Mouse (Mus musculus): ENCODE data around the gene Inmt. TPM values are rescaled to one million over a fixed set of nuclear protein-coding genes. Genes with fewer than 3 reads are reported as not detected.

Inmt gene
- polyA plus RNA-seq, 1 experiment from 2014 or later, result 0.24 TPM

DNA sequence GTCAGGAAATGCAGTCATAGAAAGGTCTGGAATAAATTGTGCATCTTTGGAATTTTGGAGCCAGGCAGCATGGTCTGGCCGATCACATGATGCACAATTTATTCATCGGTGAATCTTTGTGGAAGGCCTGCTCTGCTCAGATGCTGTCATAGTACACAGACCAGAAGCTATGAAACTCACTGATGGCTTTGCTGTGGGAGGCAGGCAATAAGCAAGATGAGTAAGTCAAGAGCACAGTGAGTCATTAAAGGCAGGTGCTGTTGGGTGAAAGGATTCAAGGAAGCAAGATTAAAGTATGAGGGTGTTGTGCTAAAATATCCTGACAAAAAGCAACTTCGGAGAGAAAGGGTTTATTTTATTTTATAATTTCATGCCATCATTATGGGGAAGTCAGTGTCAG is 22.6 kb downstream of the Inmt start:
- H3K27me3 ChIP-seq (ENCODE audit: control insufficient read depth, insufficient read depth, low read depth, low read length), result no peaks in the 10 kb centered on the region
- 59% methylated on average over 3 of the region's 3 CpGs for WGBS (ENCODE audit: insufficient replicate concordance)
- H3K36me3 ChIP-seq (ENCODE audit: control insufficient read depth, insufficient read depth), result no peaks in the 10 kb centered on the region
- no peaks in the 10 kb centered on the region for H3K9me3 ChIP-seq (replicated peaks; ENCODE audit: control insufficient read depth, low read length)
- no peaks in the 10 kb centered on the region for H3K4me1 ChIP-seq (ENCODE audit: control insufficient read depth, low read depth, low read length)
- no peak for ATAC-seq (ENCODE audit: low read depth)
- no peak overlapping the region for H3K4me3 ChIP-seq (ENCODE audit: low read depth, low read length)
- H3K27ac ChIP-seq (ENCODE audit: low read length), result no peak overlapping the region
- H3K4me2 ChIP-seq (ENCODE audit: low read depth, low read length), result no peak overlapping the region
- no peak overlapping the region for H3K9ac ChIP-seq (ENCODE audit: low read depth, low read length)

DNA sequence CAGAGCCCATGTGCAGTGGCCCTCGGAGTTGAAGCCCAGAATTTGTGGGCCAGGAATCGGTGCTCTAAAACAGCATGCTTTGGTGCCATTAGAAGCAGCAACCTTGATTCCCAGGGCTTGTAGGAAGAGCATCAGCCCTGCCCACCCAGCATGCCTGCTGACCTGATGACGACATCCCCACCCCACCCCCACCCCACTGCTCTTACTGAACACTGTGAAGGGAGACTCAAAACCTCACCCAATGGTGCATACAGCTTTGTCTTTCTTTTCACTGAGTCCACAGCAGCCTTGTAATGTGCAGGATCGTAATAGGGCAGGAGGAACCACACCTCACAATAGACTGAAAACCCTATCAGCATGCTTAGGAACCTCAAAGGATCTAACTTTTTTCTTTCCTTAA is 28.7 kb downstream of the Inmt start:
- ATAC-seq (ENCODE audit: low read depth), result no peak
- H3K4me1 ChIP-seq (ENCODE audit: control insufficient read depth, low read depth, low read length), result no peaks in the 10 kb centered on the region
- 43% methylated on average over 4 of the region's 4 CpGs for WGBS (ENCODE audit: insufficient replicate concordance)
- no peaks in the 10 kb centered on the region for H3K36me3 ChIP-seq (ENCODE audit: control insufficient read depth, insufficient read depth)
- H3K4me2 ChIP-seq (ENCODE audit: low read depth, low read length), result no peak overlapping the region
- H3K27me3 ChIP-seq (ENCODE audit: control insufficient read depth, insufficient read depth, low read depth, low read length), result no peaks in the 10 kb centered on the region
- no peak overlapping the region for H3K4me3 ChIP-seq (ENCODE audit: low read depth, low read length)
- H3K9ac ChIP-seq (ENCODE audit: low read depth, low read length), result no peak overlapping the region
- H3K27ac ChIP-seq (ENCODE audit: low read length), result no peak overlapping the region
- no peaks in the 10 kb centered on the region for H3K9me3 ChIP-seq (replicated peaks; ENCODE audit: control insufficient read depth, low read length)

DNA sequence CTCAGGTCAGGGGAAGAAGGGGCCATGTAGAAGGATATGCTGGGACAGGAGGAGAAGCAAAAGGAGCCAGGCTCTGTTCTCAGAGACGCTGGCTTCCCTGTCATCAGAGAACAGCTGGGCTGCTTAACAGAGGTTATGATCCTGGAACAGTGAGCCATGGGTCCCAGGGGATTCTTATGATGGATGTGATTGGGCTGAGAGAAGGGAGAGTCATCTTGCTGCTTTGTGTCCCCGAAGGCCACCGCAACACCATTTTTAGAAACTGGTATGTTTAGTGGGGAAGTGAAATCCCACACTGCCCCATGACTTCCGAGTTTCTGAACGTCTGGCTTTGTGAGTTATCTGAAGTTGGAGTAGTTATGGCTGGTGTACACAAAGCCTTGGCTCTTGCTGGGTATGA is 29.6 kb downstream of the Inmt start:
- H3K27me3 ChIP-seq (ENCODE audit: control insufficient read depth, insufficient read depth, low read depth, low read length), result no peaks in the 10 kb centered on the region
- WGBS (ENCODE audit: insufficient replicate concordance), result 52% methylated on average over 5 of the region's 5 CpGs
- no peak for ATAC-seq (ENCODE audit: low read depth)

DNA sequence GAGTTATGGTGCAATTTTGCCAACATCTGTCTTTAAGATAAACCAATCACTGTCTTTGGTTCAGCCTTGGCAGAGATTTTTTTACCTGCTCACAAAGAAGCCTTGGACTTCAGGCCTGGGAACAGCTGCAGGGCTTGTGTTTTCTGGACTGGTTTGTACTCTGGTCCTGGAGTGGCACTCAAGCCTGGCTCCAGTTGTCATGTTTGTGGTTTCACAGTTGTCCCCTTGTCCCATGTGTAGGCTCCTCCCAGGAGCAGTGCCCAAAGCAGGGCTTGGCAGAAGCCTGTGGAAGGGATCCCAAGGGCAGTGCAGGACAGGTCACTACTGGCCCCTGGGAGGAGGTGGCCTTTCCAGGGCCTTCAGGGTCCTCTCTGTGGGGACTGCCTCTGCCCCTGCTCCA is 36.5 kb downstream of the Inmt start:
- ATAC-seq (ENCODE audit: low read depth), result no peak
- no peaks in the 10 kb centered on the region for H3K36me3 ChIP-seq (ENCODE audit: control insufficient read depth, insufficient read depth)
- no peak overlapping the region for H3K27ac ChIP-seq (ENCODE audit: low read length)
- H3K4me1 ChIP-seq (ENCODE audit: control insufficient read depth, low read depth, low read length), result no peaks in the 10 kb centered on the region
- H3K4me3 ChIP-seq (ENCODE audit: low read depth, low read length), result no peak overlapping the region
- no peak overlapping the region for H3K9ac ChIP-seq (ENCODE audit: low read depth, low read length)
- H3K4me2 ChIP-seq (ENCODE audit: low read depth, low read length), result no peak overlapping the region
- H3K9me3 ChIP-seq (replicated peaks; ENCODE audit: control insufficient read depth, low read length), result no peaks in the 10 kb centered on the region
- no peaks in the 10 kb centered on the region for H3K27me3 ChIP-seq (ENCODE audit: control insufficient read depth, insufficient read depth, low read depth, low read length)

More for the DNA sequence above, 29.6 kb downstream of the Inmt start:
- no peak overlapping the region for H3K9ac ChIP-seq (ENCODE audit: low read depth, low read length)
- no peak overlapping the region for H3K4me2 ChIP-seq (ENCODE audit: low read depth, low read length)
- no peaks in the 10 kb centered on the region for H3K4me1 ChIP-seq (ENCODE audit: control insufficient read depth, low read depth, low read length)
- no peak overlapping the region for H3K27ac ChIP-seq (ENCODE audit: low read length)
- no peak overlapping the region for H3K4me3 ChIP-seq (ENCODE audit: low read depth, low read length)
- no peaks in the 10 kb centered on the region for H3K36me3 ChIP-seq (ENCODE audit: control insufficient read depth, insufficient read depth)
- no peaks in the 10 kb centered on the region for H3K9me3 ChIP-seq (replicated peaks; ENCODE audit: control insufficient read depth, low read length)

DNA sequence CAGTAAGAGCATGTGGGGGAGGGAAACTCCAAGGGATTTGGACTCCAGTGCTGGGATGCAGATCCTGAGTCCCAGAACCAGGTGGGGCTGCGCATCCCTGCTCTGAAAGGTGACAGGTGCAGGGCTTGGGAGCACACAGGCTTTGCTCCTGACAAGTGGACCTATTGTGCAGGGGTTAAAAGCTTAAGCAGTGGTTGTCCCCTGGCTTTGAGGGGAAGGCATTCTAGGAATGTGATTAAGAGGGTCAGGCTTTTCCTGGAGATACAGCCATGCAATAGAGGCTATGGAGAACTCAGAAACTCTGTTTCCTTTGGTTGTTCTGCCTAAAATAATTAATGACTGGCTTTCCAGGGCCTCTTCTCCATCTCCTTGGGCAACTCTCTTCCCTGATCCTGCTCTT is 41.4 kb downstream of the Inmt start:
- 73% methylated on average over 1 of the region's 1 CpGs for WGBS (ENCODE audit: insufficient replicate concordance)
- no peak overlapping the region for H3K4me2 ChIP-seq (ENCODE audit: low read depth, low read length)
- ATAC-seq (ENCODE audit: low read depth), result no peak

DNA sequence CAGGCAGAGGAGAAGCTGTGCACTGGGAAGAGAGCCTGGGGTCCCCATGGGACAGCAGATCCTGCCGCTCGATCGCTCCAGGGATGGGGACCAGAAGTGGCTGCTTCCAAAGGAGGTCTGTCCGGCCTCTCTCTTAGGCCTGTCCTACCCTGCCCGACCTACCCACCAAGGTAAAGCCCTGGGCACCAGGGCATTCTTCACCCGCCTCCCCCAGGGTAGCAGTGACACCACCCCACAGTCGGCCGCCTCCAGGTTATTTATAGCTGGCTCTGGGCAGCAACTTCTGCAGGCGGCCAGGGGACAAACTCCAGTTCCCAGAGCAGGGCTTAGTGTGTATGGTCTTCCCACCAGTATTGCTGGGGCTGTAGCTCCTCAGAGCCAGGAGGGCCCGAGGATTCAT is 42.0 kb downstream of the Inmt start, which contains the start of gene Crhr2:
TSS of gene Crhr2 (minus strand) at position 223 of the 400 bp plus-strand sequence.
- no peak within 1 kb of the TSS for H3K4me3 ChIP-seq (ENCODE audit: low read depth, low read length)

More for the DNA sequence above, 41.4 kb downstream of the Inmt start:
- H3K4me1 ChIP-seq (ENCODE audit: control insufficient read depth, low read depth, low read length), result no peaks in the 10 kb centered on the region; the same call in 1 of the 2 replicates
- H3K36me3 ChIP-seq (ENCODE audit: control insufficient read depth, insufficient read depth), result no peaks in the 10 kb centered on the region
- H3K4me3 ChIP-seq (ENCODE audit: low read depth, low read length), result no peak overlapping the region
- H3K27me3 ChIP-seq (ENCODE audit: control insufficient read depth, insufficient read depth, low read depth, low read length), result no peaks in the 10 kb centered on the region
- no peak overlapping the region for H3K9ac ChIP-seq (ENCODE audit: low read depth, low read length)
- H3K9me3 ChIP-seq (replicated peaks; ENCODE audit: control insufficient read depth, low read length), result no peaks in the 10 kb centered on the region
- no peak overlapping the region for H3K27ac ChIP-seq (ENCODE audit: low read length)

DNA sequence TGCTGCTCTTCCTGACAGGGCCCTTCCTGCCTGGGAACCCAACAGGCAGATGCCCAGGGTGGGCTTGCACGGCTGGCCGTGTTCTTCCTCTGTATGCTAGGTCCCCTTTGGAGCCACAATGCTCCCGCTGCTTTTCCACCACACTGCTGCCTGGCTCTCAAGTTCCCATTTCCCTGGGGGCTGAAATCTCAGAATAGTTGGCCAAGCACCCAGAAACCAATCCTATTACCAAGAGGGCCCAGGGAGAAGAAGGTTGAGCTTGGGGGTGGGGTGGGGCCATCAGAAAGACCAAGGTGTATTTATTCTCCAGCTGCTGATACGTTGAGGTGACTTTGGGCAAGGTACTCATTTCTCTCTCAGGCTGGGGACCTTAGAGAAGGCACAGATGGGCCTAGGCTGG is 43.5 kb downstream of the Inmt start:
- WGBS (ENCODE audit: insufficient replicate concordance), result 66% methylated on average over 4 of the region's 4 CpGs
- H3K4me1 ChIP-seq (ENCODE audit: control insufficient read depth, low read depth, low read length), result no peaks in the 10 kb centered on the region; the same call in 1 of the 2 replicates
- no peaks in the 10 kb centered on the region for H3K9me3 ChIP-seq (replicated peaks; ENCODE audit: control insufficient read depth, low read length)
- ATAC-seq (ENCODE audit: low read depth), result no peak
- H3K27ac ChIP-seq (ENCODE audit: low read length), result no peak overlapping the region
- H3K4me2 ChIP-seq (ENCODE audit: low read depth, low read length), result no peak overlapping the region
- no peak overlapping the region for H3K9ac ChIP-seq (ENCODE audit: low read depth, low read length)
- no peak overlapping the region for H3K4me3 ChIP-seq (ENCODE audit: low read depth, low read length)
- H3K36me3 ChIP-seq (ENCODE audit: control insufficient read depth, insufficient read depth), result no peaks in the 10 kb centered on the region
- no peaks in the 10 kb centered on the region for H3K27me3 ChIP-seq (ENCODE audit: control insufficient read depth, insufficient read depth, low read depth, low read length)

More for the DNA sequence above, 42.0 kb downstream of the Inmt start, which contains the start of gene Crhr2:
- Histone ChIP-seq H3K9me3 (replicated peaks; ENCODE audit: control insufficient read depth, low read length) (no peaks in the 10 kb centered on the region), H3K4me2 (ENCODE audit: low read depth, low read length) (no peak within 1 kb of the TSS), H3K4me1 (ENCODE audit: control insufficient read depth, low read depth, low read length) (no peaks in the 10 kb centered on the region; the same call in 1 of the 2 replicates), H3K9ac (ENCODE audit: low read depth, low read length) (no peak within 1 kb of the TSS), H3K27me3 (ENCODE audit: control insufficient read depth, insufficient read depth, low read depth, low read length) (no peaks in the 10 kb centered on the region), H3K27ac (ENCODE audit: low read length) (no peak within 1 kb of the TSS), H3K36me3 (ENCODE audit: control insufficient read depth, insufficient read depth) (no peaks in the 10 kb centered on the region)
- no peak for ATAC-seq (ENCODE audit: low read depth)
- WGBS (ENCODE audit: insufficient replicate concordance), result 58% methylated on average over 10 of the region's 10 CpGs

DNA sequence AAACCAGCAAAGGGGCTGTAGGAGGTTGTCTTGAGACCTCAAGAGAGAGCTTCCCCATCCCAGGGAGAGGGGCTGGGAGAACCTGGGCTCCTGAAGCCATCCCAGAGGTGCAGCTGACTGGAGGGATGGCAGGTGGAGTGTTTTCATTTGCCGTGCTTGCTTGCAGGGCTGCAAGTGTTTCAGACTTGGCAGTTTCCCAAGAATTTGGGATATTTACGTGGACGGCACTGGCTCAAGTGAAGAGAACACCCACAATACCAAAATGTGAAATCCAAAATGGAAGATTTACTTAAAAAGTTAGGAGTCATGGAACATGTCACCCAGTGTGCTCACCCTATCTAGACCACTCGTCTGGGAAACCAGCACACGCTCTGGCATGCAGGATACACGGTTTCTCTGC is 44.2 kb downstream of the Inmt start:
- Histone ChIP-seq H3K4me1 (ENCODE audit: control insufficient read depth, low read depth, low read length) (no peaks in the 10 kb centered on the region; the same call in 1 of the 2 replicates), H3K4me2 (ENCODE audit: low read depth, low read length) (no peak overlapping the region), H3K9me3 (replicated peaks; ENCODE audit: control insufficient read depth, low read length) (no peaks in the 10 kb centered on the region), H3K9ac (ENCODE audit: low read depth, low read length) (no peak overlapping the region), H3K27me3 (ENCODE audit: control insufficient read depth, insufficient read depth, low read depth, low read length) (no peaks in the 10 kb centered on the region), H3K27ac (ENCODE audit: low read length) (no peak overlapping the region), H3K36me3 (ENCODE audit: control insufficient read depth, insufficient read depth) (no peaks in the 10 kb centered on the region), H3K4me3 (ENCODE audit: low read depth, low read length) (no peak overlapping the region)
- WGBS (ENCODE audit: insufficient replicate concordance), result 59% methylated on average over 6 of the region's 6 CpGs
- ATAC-seq (ENCODE audit: low read depth), result no peak

DNA sequence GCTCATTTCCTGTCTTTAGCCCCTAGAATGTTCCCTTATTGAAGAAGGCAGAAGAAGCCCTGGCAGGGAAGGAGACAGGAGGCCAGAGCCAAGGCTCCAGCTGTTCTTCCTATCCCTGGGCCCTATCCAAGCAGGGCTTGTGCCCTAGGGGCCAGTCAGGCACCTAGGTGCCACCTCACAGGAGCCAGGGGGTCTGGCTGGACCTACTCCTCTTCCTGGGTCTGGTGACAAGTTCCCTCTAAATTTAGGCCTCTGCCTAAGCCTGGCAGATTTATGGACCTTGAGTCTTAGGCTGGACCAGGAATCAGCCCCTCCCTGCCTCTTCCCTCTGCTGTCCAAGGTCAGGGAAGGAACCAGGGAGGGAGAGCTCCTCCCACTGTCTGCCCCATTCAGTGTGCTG is 46.5 kb downstream of the Inmt start:
- no peaks in the 10 kb centered on the region for H3K9me3 ChIP-seq (replicated peaks; ENCODE audit: control insufficient read depth, low read length)
- no peak overlapping the region for H3K9ac ChIP-seq (ENCODE audit: low read depth, low read length)
- H3K4me1 ChIP-seq (ENCODE audit: control insufficient read depth, low read depth, low read length), result no peaks in the 10 kb centered on the region; the same call in 1 of the 2 replicates
- no peak overlapping the region for H3K4me2 ChIP-seq (ENCODE audit: low read depth, low read length)
- H3K27ac ChIP-seq (ENCODE audit: low read length), result no peak overlapping the region
- H3K36me3 ChIP-seq (ENCODE audit: control insufficient read depth, insufficient read depth), result no peaks in the 10 kb centered on the region
- H3K27me3 ChIP-seq (ENCODE audit: control insufficient read depth, insufficient read depth, low read depth, low read length), result no peaks in the 10 kb centered on the region
- H3K4me3 ChIP-seq (ENCODE audit: low read depth, low read length), result no peak overlapping the region
- ATAC-seq (ENCODE audit: low read depth), result no peak
